Mouse (Mus musculus) T-helper 17 cell (primary cell): ENCODE measurements around the gene Ubald2.

Source experiments
- in situ Hi-C, 2 experiments: fragments of 300-600 bp; cut with MboI, MseI; formaldehyde crosslinking; loops; 1 replicate in 1 of 2; 2 replicates in 1 of 2; pipeline ENCODE4 v1.15.1; 2025; ENCODE audit warnings: high pct_unique_total_duplicates in 2 of 2

Gene Ubald2

DNA sequence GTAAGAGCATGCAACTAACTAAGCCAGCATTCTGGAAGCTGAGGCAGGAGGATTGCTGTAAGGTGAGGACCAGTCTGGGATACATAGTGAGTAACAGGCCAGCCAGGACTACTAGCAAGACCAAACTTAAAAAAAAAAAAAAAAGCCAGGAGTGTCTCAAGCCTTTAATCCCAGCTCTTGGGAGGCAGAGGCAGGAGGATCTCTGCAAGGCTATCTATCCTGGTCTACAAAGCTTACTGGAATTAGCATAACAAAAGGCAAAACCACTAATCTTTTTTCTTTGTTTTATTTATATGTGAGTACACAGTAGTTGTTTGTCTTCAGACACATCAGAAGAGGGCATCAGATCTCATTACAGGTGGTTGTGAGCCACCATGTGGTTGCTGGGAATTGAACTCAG, 54.3 kb downstream of the Ubald2 start:
- in situ Hi-C loops: no loop called here
